Mouse (Mus musculus) myocyte (in vitro differentiated cells): Measurements from ENCODE around the gene Ccdc188.

Source experiments
- E2F4 ChIP-seq: IDR thresholded peaks from one replicate; pipeline ENCODE4 v1.6.1; 2011; ENCODE audit warnings: mild to moderate bottlenecking, control low read depth, moderate library complexity; ENCODE audit not compliant: insufficient read depth
- MYOD1 ChIP-seq, 3 experiments: IDR thresholded peaks; one replicate each; pipeline ENCODE4 v1.6.1; 2011; ENCODE audit warnings: control low read depth in 2 of 3, low read depth in 2 of 3, mild to moderate bottlenecking in 2 of 3, moderate library complexity in 1 of 3; ENCODE audit not compliant: insufficient read length in 2 of 3, control insufficient read depth in 1 of 3
- POLR2A ChIP-seq: IDR thresholded peaks from one replicate; pipeline ENCODE4 v1.6.1; 2011; ENCODE audit warnings: low read depth, mild to moderate bottlenecking, control low read depth, moderate library complexity; ENCODE audit not compliant: insufficient read length
- TCF3 ChIP-seq: IDR thresholded peaks from one replicate; pipeline ENCODE4 v1.6.1; 2011; ENCODE audit warnings: low read depth, control low read depth; ENCODE audit not compliant: insufficient read length

DNA sequence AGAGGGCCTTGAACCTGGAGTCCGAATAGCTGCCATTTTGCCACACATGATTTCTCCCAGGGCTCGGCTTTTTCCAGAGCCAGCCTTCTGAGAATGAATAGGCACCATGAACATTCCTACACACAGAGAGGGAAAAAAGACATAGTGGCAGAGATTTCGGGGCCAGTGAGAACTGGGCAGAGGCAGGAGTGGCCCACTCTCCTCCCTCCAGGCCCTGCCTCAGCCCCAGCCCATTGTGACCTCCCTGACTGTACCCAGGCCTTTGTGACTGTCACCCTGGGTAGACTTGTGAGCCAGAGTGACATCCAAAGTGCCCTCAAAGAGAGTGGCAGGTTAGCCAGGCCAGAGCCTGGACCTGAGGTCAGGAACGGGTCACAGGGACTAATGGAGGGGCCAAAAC is at the start of gene Ccdc188:
- TF ChIP-seq POLR2A (no peak), E2F4 (no peak), MYOD1 (IDR thresholded peaks at IDR 0.05; ENCODE audit: control insufficient read depth in 1 of 3, insufficient read length in 2 of 3, low read depth in 2 of 3) (no peak), TCF3 (no peak)
